Mouse (Mus musculus) frontal cortex, postnatal 14 days (tissue): ENCODE measurements around the gene Vsig2.

Experiments used
- DNase-seq, 2 experiments: peaks; one replicate each; pipeline ENCODE4 v3.0.0; 2022; ENCODE audit warnings: low spot score in 2 of 2

Vsig2 gene

GRCm38 (mm10) chr9:37539170-37540025 lies at the start of gene Vsig2:
Gene Vsig2, plus strand, starts transcription at chr9:37539255.
- no peak for DNase-seq

DNA sequence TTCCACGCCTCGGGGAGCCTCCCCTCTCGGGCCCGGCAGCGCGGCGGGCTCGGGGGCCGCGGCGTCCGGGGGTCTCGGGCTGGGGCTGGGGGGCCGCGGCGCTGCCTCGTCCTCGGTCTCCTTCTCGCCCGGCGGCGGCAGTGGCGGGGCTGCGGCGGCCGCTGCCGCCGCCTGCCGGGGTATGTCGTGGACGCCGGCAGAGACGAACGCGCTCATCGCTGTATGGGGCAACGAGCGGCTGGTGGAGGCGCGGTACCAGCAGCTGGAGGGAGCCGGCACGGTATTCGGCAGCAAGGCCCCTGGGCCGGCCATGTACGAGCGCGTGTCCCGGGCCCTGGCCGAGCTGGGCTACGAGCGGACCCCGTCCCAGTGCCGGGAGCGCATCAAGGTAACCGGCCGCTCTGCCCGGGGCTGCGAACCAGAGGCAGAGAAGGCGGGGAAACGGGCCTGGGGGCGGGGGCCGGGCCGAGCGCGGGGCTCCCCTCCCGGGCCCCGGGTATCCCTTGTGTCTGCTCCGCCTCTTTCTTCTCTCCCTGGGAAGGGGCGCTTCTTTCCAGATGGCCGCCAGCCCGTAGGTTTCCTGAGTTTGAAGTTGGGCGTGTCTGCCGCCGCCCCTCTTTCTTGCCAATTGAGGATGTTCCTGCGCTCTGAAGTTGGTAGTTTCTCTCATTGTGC lies 49.5 kb upstream of the Vsig2 start:
- peak in 1 of 2 experiments; percentile 28 for DNase-seq

- DNase-seq: no peak
Observed at GRCm38 (mm10) chr9:37495761-37496160, 43.3 kb upstream of the Vsig2 start.

DNA sequence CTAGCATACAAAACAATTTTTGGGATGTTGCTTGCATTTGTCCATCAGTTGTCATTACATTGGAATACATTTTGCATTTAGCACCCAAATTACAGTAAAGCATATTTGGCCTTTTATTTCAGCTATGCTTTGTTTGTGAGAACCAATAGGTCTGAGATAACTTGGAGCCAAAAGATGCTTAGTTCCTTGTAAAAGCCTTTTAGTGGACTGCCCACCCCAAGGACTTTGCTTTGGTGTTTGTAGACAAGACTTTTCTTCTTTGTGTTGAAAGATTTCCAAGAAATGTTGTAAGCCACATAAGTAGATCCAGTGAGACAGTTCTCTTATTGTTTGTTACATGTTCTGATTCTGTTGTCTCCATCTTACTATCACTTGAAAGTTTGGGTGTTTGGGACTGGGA lies 42.7 kb upstream of the Vsig2 start:
- DNase-seq: no peak

DNA sequence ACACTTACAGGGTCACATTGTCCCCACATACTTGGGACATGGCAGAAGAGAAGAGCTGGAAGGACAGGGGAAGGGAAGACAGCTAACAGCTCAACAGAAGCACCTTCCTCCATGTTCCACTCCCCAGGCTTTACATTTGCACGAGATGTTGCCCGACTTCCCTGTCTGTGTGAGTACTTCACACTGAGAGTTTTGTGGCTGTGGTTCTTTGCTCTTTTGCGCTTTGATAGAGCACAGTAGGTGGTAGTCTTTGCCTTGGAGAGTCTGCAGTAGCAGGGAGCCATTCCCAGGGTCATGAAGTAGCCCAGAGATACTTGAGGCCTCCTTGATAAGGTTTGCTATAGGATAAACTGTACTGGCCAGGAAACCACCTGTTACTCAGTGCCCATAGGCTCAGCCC lies 38.9 kb upstream of the Vsig2 start:
- no peak for DNase-seq

DNA sequence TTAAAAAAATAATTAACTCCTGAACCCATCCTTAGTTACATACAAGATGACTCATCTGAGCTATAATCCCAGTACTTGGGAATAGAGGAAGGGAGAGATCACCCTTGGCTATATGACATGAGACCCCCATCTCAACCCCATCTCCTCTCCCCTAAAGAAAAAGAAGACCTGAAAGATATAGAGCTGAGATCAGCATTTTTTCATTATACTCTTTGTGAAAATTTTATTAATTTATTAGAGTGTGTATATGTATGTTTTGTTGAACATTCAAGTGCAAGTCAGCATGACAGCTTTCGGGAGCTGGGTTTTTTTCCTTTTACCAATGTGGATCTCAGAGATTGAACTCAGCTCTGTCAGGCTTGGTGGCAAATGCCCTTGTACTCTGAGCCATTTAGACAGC lies 37.9 kb upstream of the Vsig2 start:
- no peak for DNase-seq

GRCm38 (mm10) chr9:37504348-37504747 lies 34.7 kb upstream of the Vsig2 start:
- DNase-seq: no peak

DNA sequence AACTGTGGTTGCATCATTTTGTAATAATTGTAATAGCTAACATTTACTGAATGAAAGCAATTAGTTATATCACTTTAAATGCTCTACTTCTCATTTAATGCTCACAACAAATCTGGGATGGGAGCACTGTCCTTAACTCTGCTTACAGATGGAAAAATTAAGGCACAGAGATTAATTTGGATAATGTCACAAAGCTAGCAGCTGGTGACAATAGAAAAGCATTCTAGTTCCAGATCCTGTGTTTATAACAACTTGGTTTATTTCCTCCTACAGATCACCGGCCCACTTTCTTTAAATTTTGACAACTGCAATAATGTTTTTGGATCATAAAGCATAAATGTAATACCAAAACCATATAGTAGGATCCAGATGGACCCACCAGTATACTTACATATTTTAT lies 33.0 kb upstream of the Vsig2 start:
- no peak for DNase-seq

DNA sequence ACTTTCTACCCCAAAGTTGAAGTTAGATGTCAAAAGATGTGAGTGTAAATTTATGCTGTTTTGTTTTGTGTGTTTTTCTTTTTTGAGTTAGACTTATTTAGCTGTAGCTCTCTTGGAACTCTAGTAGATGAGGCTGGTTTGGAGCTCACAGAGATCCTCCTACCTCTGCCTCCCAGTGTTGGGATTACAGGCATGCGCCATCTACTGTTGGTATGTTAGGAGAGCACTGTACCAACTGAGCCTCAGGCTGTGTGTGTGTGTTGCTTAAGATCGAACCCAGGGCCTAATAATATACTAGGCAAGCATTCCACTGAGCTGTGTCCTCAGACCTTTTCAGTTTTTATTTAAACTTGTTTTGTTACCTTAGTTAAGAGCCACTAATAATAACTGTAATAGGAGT lies 27.0 kb upstream of the Vsig2 start:
- no peak for DNase-seq

DNA sequence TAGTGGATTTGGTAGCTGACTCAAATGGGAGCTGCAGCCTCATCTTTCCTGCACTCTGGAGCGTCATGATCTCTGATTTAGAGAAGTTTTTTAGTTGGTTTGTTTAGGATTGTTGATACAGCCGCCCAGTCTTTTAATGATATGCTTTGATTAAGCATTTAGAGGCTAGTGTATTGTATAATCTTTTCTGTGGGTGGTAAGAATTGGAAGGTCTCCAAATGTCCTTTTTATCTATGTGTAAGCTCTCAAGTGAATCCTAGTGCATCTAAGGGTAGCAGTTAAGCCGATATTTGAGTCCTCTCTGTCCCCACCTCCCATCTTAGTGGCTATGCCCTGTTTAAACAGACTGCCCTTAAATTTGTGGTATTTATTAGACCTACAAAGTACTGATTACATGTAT lies 24.6 kb upstream of the Vsig2 start:
- no peak for DNase-seq

- no peak for DNase-seq
Observed at GRCm38 (mm10) chr9:37517467-37517866, 21.6 kb upstream of the Vsig2 start.

DNA sequence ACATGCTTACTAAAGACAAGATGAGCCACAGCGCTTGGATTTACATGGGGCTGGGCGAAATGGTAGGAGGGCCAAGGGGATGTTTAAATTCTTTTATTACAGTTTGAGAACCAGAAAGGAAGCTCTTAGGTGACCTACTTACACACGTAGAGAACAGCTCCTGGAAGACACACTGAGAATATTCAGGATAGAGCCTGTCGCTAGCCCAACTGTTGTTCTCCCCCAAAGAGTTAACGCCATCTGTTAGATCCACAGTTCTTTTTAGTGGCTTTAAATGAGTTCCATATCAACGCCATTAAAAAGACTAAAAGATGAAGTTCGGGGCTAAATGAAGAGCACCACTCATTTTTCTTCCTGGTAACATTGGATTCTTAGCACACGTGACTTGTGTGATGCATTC lies 20.1 kb upstream of the Vsig2 start:
- no peak for DNase-seq

DNA sequence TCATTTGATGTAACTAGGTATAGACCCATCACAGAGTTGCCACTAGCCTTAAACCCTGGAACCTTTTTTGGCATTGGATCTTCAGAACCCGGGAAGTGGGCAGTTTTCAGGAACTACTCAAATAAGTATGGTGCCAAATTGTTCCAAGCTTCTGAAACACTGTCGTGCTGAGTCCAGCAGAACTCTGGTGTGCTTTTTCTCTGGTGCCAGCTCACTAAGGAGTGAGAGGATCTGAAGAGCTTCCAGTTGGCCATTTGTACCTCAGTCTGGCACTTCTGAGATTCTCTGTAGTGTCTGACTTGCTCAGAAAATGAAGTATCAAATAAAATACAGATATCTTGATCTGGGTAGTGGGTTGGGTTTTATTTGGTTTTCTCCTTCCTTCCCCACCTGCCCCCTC lies 19.1 kb upstream of the Vsig2 start:
- DNase-seq: no peak

GRCm38 (mm10) chr9:37525461-37525860 lies 13.6 kb upstream of the Vsig2 start:
- DNase-seq: no peak

GRCm38 (mm10) chr9:37526443-37527395 lies 12.3 kb upstream of the Vsig2 start:
- DNase-seq: no peak

DNA sequence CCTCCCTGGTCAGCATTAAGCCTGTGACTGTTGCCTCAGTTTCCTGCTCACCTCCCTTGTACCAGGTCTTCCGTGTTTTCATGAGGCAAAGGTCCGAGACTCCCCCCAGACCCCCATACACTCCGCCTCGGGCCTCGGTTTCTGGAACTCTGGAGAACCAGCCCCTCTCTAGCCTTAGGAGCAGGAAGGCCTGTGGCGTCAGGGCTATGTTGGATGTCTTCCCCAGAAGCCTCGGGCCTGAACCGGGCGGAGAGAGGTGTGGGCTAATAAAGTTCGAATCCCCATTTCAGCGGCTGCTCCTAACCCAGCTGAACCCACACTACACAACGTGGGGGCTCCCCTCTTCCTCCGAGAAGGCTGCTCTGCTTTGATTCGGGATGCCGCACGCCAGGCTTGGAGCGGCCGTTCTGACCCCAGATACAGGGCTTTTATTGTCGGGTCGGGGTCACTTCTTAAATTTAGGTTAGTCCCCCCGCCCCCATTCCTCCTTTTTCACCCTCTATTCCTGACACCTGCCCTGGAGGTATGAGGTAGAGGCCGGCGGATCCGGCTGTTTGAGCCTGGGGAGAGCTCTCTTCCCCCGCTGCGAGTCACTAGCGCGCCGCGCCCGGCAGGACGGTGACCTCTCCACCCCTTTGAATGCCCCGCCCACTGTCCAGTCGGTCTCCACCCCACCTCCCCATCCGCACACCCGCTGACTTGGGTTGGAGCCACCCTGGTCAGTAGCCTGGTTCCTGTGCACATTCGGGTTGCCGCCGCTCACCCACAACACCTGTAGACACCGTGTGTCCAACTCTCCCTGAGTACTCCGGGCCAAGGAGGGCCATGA lies 11.4 kb upstream of the Vsig2 start, which contains the start of gene Esam:
Gene Esam, plus strand, starts transcription at position 683 of the 829 bp plus-strand sequence.
- DNase-seq: no peak

DNA sequence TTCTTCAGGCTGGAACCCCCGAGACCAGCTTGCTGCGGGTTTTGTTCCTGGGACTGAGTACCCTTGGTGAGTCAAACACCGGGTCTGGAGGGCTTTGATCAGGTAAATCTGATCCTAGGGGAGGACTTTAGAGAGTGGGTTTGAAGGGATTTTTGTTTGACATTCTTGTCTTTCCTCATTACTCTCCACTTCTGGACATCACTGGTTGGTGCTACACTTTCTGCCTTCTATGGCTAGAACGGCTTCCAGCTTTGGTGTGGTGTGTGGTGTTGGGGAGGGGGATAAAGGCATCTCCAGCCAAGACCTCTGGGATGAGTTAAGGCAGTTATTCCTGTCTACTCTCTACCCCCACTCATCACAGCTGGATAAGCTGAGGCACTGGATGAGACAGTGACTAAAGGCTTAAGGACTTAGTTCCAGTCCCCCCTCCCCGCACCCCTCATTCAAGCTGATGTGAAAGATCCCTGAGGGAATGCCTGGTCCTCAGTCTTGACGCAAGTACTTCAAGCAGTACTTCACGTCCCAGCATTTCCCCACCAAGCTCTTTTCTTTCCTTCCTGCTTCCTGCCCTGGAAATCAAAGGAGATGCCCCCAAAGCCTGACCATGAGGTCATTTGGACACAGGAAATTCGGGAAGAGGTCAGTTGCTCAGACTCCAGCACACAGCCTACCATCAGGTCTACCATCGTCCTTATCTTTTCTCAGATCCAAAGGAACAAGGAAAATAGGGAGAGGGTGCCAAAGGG lies 10.7 kb upstream of the Vsig2 start:
- DNase-seq: no peak

GRCm38 (mm10) chr9:37530031-37530887 lies 8.8 kb upstream of the Vsig2 start:
- no peak for DNase-seq

GRCm38 (mm10) chr9:37530888-37531705 lies 8.0 kb upstream of the Vsig2 start:
- no peak for DNase-seq
